In genomic region chr7:4496468-4496867, GRCm38 (mm10) we compare ENCODE assay signal across 18 mouse cellular contexts.
"Had no signal": no experiment of that assay in that cellular context is flagged by ENCODE, and none has a peak within 500 bp of the region (broad histone marks: within the 10 kb centered on the region; RNA-seq: fewer than 3 reads in every experiment).

No protein-coding gene starts in this region.

- H3K4me3 ChIP-seq: midbrain, embryonic 10.5 days; midbrain, embryonic 12.5 days; myocyte; neural tube, embryonic 13.5 days; neural tube, embryonic 15.5 days had no signal

- H3K27ac ChIP-seq: midbrain, embryonic 10.5 days; midbrain, embryonic 12.5 days; neural tube, embryonic 13.5 days; neural tube, embryonic 15.5 days had no signal

- DNase-seq: lung, adult 18-20 months; lung, embryonic 14.5 days; lung, postnatal 10 days; lung, postnatal 4 days; midbrain, embryonic 14.5 days; retina, postnatal 1 day; right cerebral cortex, adult 18-20 months; right cerebral cortex, postnatal 25 days; right cerebral cortex, postnatal 4 days; spleen, adult 18-20 months; thymus, adult 18-20 months; thymus, postnatal 14 days; thymus, postnatal 36 days had no signal
